Mouse (Mus musculus) gastrocnemius, postnatal 14 days (tissue): ENCODE data around the gene Cxxc4. TPM values are rescaled to one million over a fixed set of nuclear protein-coding genes. Genes with fewer than 3 reads are reported as not detected.

Experiments used
- DNase-seq: peaks from one replicate; pipeline ENCODE4 v3.0.0; 2021; ENCODE audit warnings: mixed read lengths
- intact Hi-C: fragments of 180-260 bp; cut with DNase I; formaldehyde crosslinking; loops from one replicate; pipeline ENCODE4 v1.15.1; 2025; ENCODE audit warnings: low total_unique reads
- microRNA-seq, 2 experiments: library from miRNA; unstranded; fragments of <30 nt; microRNA quantifications; one replicate each; pipeline ENCODE4 v1.2.0; 2021
- total RNA-seq, 2 experiments: library from RNA; stranded (reverse); gene quantifications; 2 replicates each; pipeline ENCODE4 v1.2.3; 2021

The Cxxc4 gene
- total RNA-seq, 2 experiments from 2014 or later, result 0.66 to 0.75 TPM

DNA sequence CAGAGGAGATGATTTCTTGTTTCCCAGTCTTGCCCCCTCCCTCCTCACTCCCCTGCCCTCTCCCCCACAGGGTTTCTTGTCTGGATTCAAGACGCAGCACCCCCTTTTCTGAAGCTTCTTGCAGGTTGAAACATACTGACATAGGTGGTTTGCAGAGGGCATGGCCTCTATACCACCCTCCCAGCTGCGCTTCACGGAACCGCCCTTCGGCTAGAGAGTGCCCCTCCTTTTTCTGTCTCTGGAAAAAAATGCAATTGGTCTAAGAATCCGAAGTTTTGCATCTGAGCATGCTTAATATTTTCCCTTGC lies 4.4 kb downstream of the Cxxc4 start:
- intact Hi-C loops, result no loop called here
- DNase-seq, result no peak

DNA sequence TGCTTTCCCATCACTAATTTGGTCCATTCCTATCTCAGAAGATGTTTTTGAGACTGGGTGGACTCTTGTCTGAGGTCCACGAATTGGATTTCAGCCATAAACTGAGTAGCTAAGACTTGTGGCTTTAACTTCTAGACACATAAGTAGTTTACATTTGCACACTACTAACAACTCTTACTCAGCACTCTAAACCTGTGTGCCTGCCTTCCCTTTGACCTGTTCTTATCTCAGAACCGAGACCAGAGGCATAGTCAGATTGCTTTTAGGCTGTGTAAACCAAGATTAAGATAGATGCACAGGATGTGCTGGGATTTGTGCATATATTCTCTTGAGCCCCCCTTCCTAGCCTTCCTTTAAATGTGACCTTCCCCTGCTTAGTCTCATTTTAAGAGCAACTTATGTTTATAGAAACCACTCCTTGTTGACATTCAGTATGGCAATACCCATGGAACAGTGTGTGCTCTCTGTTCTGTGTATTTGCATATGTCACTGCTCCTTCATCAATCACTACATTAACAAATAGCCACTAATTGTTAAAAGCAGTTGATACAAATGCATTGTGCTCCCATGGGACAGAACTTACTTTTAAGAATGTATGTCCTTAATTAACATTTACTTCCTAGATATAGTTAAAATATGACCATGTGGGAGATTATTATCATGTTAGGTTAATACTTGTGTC lies 7.0 kb downstream of the Cxxc4 start:
- intact Hi-C loops, result no loop called here
- no peak for DNase-seq

DNA sequence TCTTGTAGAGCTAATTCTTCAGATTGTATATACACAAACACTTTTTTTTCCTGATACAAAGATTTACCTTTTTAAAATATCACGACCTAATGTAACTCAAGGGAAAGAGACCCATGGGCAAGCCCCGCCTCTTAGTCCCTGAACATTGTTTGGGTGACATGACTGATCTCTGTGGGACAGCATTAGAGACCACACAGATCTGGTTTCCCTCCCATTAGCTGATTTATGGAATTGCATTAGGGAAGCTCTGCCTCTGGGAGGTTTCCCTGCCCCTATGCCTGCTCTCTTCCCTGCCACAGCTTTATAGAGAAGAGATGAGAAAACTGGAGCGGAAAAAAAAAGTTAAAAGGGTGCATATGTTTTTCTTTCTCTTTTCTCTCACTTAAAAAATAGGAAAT lies 7.6 kb downstream of the Cxxc4 start:
- intact Hi-C loops, result no loop called here
- DNase-seq, result no peak

DNA sequence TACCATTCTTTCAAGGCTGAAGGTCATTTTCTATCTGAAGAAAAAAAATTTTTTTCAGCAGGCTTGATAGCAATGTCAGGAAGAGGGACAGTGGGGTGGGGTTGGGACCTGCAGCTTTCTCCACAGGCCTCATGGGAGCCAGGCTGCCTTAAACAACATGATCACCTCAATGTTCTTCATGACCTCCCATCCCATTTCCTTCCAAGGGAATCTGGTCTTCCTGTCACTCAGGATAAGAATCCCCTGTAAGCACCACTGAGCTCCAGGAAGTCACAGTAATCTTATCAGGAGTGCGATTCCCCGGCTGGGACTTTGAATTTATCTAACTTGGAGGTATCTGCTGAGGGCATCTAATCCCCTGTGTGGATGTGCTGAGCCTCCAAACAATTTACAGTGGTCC lies 17.9 kb downstream of the Cxxc4 start:
- no peak for DNase-seq
- intact Hi-C loops, result no loop called here

DNA sequence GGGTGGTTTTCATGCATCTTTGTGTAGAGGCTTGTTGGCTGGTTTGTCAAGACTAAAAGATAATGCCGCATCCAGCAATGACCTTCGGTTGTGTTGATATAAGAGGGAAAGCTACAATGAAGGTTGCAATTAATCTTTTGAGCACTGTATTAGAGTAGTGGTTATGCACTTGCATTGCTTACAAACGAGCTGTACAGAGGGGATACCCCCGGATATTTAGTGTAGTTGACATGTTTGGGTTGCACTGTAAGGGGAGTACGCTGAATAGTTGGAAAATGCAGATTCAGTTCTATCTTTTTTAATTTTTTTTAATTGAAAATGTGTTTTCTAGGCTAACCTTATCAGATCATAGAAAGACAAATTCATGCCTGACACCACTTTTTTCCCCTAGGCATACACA lies 22.4 kb downstream of the Cxxc4 start:
- intact Hi-C loops, result no loop called here
- no peak for DNase-seq

DNA sequence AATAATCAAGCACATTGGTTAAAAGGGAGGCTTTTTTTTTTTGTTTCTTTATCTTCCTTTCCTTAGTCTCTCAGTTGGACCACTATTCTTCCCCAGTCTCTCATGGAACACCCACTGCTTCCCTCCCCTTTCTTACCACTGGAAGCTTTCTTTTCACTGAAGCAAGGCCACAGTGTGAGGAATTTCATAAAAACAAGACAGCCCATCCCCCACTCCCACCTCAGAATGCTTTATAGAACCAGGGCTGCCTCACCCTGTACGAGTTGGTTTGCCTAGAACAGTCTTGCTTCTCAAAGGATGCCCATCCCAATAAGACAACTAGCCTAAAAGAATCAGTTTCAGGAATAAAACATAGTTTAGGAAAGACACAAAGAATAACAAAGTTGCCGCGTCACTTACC lies 23.0 kb downstream of the Cxxc4 start:
- DNase-seq, result no peak
- intact Hi-C loops, result no loop called here

DNA sequence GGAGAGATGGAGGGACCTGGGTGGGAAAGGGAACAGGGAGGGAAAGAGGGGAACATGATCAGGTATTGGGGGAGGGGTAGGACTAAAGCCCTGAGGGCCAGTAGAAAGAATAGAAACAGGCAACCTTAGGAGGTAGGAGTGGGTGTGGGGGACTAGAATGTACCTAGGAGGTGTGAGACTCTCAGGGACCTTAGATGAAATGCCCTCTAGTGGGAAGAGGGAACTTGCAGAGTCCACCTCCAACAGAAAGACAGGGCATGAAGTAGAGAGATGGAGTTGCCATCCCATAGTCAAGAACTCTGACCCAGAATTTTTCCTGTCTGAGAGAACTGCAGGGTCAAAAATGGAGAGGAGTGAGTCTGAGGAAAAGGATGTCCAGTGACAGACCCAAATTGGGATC lies 43.4 kb downstream of the Cxxc4 start:
- no peak for DNase-seq
- intact Hi-C loops, result no loop called here

DNA sequence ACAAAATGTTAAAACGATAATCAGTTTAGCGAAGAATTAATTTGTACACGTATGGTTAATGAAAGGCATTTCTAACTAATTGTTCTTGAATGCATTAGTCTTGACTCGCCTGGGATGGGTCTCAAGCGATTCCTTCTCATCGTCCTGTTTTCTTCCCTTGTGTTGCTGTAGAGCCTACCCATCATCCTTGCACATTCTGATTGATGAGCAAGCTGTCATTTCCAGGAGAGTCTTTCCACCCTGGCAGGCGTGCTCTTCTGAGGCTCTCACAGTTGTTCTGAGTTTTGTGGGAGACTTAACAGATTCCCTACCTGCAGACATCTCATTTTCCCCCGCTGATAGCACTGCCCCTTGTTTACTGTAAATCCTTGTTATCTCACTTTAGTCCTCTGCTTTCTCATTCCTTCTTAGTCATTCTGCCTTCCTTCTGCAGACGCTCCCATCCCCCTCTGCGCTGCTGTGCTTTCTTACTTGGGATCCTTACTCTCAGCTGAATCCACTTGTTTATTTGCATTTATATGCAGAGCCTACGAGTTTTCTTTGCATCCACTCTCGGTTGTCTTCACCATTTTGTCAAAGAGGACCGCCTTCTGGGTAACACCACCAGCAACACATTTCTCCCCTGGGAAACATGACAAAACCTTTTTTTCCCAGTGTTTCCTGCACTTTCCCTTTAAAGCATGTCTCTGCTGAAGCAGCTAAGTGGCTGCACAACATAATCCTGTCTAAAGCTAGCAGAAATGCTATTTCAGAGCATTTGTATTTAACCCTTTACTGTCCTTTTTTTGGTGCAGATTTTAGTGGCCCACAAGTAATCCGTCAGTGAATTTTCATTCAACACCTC lies 45.5 kb downstream of the Cxxc4 start:
- no peak for DNase-seq
- intact Hi-C loops, result no loop called here

DNA sequence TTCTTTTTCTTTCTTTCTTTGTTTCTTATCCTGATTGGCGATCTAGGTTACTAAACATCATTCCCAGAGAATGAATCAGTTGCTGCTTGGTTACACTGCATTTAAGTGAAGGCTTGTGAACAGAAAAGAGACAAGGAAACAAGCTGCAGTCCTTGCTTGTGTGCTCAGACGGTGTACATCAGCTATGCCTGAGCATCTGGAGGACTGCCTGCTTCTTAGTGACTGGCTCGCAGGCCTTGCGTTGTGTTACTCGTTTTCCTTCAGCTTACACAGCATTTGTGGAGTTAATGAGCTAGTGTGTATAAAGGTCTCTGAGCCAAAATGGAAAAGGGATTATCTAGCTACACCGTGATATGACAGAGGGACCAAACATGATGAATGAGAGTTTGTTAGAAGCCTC lies 58.9 kb downstream of the Cxxc4 start:
- intact Hi-C loops, result no loop called here
- no peak for DNase-seq

DNA sequence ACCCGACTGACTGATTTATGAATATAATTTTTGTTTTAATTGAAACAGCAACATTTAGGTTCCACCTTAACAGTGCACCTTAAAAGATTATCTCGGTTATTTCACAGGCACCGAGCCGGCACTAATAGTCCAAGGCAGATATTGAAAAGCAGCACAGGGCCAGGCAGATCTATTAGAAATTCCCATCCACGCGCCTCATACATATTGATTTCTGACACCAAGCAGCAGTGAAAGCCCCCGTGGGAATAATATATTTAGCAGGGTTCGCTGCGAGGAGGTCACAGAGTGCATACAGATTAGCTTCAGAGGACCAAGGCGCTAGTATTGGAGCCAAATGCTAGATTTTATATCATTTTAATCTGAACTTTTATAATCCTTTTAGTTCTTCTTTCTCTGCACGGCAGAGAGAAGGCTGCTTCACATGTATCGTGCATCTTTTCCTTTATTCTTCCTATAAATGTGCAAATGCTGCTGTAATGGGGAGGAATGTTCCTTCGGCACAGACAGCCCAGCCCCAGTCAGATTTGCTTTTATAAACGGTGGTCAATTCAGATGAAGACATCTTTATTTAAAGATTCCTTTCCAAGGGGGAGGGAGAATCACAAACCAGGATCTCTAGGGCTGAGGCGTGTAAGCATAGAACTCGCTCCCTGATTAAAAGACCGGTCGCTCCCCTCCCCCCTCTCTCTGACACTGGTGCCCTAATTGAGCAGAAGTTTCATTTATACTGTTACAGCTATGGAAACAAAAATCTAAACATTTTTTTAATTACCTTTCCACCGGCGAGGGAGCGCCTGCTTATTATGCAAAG lies 66.6 kb downstream of the Cxxc4 start:
- DNase-seq, result no peak
- intact Hi-C loops, result loop anchor here (10.0 kb wide), 1 partner anchor 1748 kb away; no protein-coding TSS in a partner anchor

DNA sequence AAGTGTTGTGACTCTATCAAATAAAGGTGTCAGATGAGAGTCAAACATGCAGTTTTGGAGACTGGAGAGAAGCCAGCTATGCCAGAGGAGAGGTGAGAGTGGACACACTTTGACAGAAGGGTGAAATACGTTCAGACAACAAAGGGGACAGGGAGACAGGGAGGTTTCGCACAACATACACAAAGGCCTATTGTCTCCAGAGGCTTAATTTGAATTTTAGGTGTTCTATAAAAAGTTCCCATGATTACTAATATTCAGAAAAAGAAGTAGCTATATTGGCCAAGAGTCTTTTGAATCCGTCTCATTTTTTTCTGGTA lies 67.2 kb downstream of the Cxxc4 start:
- intact Hi-C loops, result loop anchor here (10.0 kb wide), 1 partner anchor 1749 kb away; no protein-coding TSS in a partner anchor
- no peak for DNase-seq

DNA sequence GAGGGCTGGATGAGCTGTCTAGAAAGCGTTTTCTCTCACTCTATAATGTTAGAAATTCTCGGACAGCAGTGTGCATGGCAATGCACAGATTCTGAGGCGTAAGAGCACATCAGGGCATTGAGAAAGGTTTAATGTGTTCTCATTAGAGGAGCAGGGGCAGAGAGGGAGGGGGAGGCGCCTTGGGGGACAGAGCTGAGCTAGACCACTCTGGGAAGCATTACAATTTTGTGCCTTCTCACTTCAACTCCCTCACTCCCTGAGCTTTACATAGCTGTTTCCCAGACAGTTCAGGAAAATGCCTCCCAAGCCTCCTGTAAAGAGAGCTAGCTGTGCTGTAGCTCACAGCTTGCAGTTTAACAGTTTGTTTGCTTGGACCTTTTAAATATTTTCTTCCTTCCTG lies 70.2 kb downstream of the Cxxc4 start:
- intact Hi-C loops, result loop anchor here (10.0 kb wide), 1 partner anchor 1752 kb away; no protein-coding TSS in a partner anchor
- DNase-seq, result no peak

DNA sequence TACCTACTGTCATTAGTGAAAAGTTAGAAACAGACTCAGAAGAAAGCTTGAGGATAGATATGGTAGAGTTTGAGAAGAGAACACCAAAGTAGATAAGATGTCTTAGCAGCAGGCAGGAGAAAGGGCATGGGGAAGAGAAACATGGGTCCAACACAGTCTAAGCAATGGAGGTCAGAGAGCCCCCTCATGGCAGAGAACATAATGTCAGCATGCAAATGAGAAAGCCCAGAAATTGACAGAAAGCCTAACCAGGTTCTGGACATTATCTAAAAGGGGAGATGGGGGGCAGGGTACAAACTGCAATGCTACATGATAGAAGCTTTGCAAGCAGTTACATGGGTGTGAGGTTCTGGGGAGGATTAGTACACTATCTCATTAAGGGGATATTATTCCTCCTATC lies 71.5 kb downstream of the Cxxc4 start:
- intact Hi-C loops, result loop anchor here (10.0 kb wide), 1 partner anchor 1753 kb away; no protein-coding TSS in a partner anchor
- no peak for DNase-seq

Small RNAs within 50 kb of the gene (microRNA-seq; reads per million reads assigned to microRNA genes)
- 0 reads per million in 2 experiments for gene Mir1895
